Mouse (Mus musculus): ENCODE results near the gene Serpina3j. TPM values are rescaled to one million over a fixed set of nuclear protein-coding genes. Genes with fewer than 3 reads are reported as not detected.
A peak's percentile ranks its signal among the peaks of the same experiment; 100 is the strongest.
"Not testable (repeated sequence)": the region's sequence is repeated elsewhere in the genome, so short reads cannot be mapped to it uniquely, and the experiment has no call there.

Gene Serpina3j
- polyA plus RNA-seq, 1 experiment, result not detected

DNA sequence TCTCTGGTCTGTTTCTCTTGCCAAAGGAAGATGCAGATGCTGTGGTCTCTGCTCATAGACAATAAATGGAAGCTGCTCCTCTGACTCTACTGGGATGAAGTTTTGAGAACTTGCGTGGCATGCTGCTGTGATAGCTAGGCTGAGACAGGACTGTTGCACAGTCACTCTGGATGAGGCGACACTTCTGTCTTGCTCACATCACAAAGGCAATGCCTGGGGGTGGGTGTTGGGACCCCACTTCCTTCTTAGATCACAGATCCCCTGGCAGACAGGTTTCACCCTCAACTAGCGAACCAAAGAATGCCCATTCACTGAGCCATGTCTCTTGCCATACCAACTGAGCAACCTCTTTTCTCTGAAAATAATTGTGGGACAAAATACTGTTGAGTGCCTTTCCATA lies 24.4 kb downstream of the Serpina3j start:
- no peak for DNase-seq (ENCODE audit: low read depth)

DNA sequence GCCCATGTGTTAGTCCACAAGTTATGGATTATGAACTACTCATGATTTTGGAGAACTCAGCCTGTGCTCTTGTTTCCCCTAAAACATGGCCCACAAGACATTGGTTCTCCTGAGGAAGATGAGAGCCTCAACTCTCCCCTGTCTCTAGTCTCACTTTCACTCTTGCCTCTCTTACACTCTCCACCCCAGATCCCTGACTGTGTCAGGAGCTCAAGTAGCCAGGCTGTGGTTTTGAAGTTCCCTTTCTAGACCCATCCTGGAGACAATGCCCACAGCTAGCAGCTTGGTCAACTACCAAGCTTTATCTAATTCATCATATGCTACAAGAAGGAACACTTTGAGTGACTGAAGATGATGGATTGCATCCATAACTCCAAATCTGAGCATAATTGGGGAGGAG lies 28.1 kb downstream of the Serpina3j start:
- not testable (repeated sequence) for DNase-seq (ENCODE audit: low read depth)

More for the DNA sequence above, 24.4 kb downstream of the Serpina3j start:
- TF ChIP-seq CTCF (IDR thresholded peaks at IDR 0.05; ENCODE audit: borderline replicate concordance, extremely low read depth, insufficient read depth, insufficient read length) (no peak), POLR2A (IDR thresholded peaks at IDR 0.05; ENCODE audit: borderline replicate concordance, extremely low read depth, insufficient read depth, insufficient read length, poor library complexity, severe bottlenecking) (no peak)

DNA sequence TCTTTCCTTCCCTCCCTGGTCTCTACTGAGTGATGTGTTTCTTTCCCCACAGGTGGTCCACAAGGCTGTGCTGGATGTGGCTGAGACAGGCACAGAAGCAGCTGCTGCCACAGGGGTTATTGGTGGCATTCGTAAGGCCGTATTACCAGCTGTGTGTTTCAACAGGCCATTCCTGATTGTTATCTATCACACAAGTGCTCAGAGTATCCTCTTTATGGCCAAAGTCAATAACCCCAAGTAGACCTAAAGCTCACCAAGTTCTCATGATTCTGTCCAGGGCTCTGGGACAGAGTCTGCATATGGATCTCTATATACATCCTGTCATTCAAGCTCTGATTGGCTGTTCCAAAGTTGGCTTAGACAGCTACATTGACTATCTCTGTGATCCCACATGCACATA lies 30.8 kb downstream of the Serpina3j start:
- no peak for DNase-seq (ENCODE audit: low read depth)
- TF ChIP-seq CTCF (IDR thresholded peaks at IDR 0.05; ENCODE audit: borderline replicate concordance, extremely low read depth, insufficient read depth, insufficient read length) (no peak), POLR2A (IDR thresholded peaks at IDR 0.05; ENCODE audit: borderline replicate concordance, extremely low read depth, insufficient read depth, insufficient read length, poor library complexity, severe bottlenecking) (no peak)

GRCm38 (mm10) chr12:104345707-104346106 lies 31.4 kb downstream of the Serpina3j start:
- no peak for TF ChIP-seq CTCF (IDR thresholded peaks at IDR 0.05; ENCODE audit: borderline replicate concordance, extremely low read depth, insufficient read depth, insufficient read length)
- no peak for TF ChIP-seq POLR2A (IDR thresholded peaks at IDR 0.05; ENCODE audit: borderline replicate concordance, extremely low read depth, insufficient read depth, insufficient read length, poor library complexity, severe bottlenecking)
- DNase-seq (ENCODE audit: low read depth), result no peak

- DNase-seq (ENCODE audit: low read depth), result no peak
- no peak for TF ChIP-seq POLR2A (IDR thresholded peaks at IDR 0.05; ENCODE audit: borderline replicate concordance, extremely low read depth, insufficient read depth, insufficient read length, poor library complexity, severe bottlenecking)
- TF ChIP-seq CTCF (IDR thresholded peaks at IDR 0.05; ENCODE audit: borderline replicate concordance, extremely low read depth, insufficient read depth, insufficient read length), result no peak
Measured at GRCm38 (mm10) chr12:104347091-104347490, 32.7 kb downstream of the Serpina3j start.

- DNase-seq (ENCODE audit: low read depth), result peak; percentile 2
Measured at GRCm38 (mm10) chr12:104351812-104352211, 37.5 kb downstream of the Serpina3j start.

DNA sequence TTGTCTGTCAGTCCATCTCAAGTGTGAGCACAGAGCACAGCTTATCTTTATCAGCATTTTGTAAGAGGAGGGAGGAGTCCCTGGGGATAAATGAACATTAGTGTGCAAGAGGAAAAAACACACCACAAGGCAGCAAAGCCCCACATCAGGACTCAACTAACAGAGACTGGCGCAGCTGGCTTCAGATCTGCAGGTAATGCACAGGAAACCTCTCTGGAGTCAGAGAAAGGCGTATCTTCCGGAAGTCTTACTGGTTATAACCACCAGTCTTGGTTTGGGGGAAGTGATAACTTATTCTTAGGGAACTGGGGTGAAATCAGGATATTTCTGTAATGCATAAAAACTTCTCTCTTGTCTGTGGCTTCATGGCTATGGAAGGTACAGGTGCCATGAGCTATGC lies 41.7 kb downstream of the Serpina3j start:
- TF ChIP-seq CTCF (IDR thresholded peaks at IDR 0.05; ENCODE audit: borderline replicate concordance, extremely low read depth, insufficient read depth, insufficient read length), result no peak
- no peak for TF ChIP-seq POLR2A (IDR thresholded peaks at IDR 0.05; ENCODE audit: borderline replicate concordance, extremely low read depth, insufficient read depth, insufficient read length, poor library complexity, severe bottlenecking)

GRCm38 (mm10) chr12:104369986-104370385 lies 55.6 kb downstream of the Serpina3j start:
- TF ChIP-seq POLR2A (IDR thresholded peaks at IDR 0.05; ENCODE audit: borderline replicate concordance, extremely low read depth, insufficient read depth, insufficient read length, poor library complexity, severe bottlenecking) (no peak), CTCF (IDR thresholded peaks at IDR 0.05; ENCODE audit: borderline replicate concordance, extremely low read depth, insufficient read depth, insufficient read length) (no peak)
- DNase-seq (ENCODE audit: low read depth), result no peak

More for the DNA sequence above, 41.7 kb downstream of the Serpina3j start:
- DNase-seq (ENCODE audit: low read depth), result no peak

Other genes starting within 250 kb of the Serpina3j start
- gene Serpina5, start 213.4 kb upstream of the Serpina3j start, polyA plus RNA-seq (2012; rRNA removed), result not detected in 2 replicates
- not detected in 2 replicates for gene Serpina3a, start 201.8 kb upstream of the Serpina3j start, polyA plus RNA-seq (2012; rRNA removed)
- not detected in 2 replicates for gene Serpina3b, start 186.6 kb upstream of the Serpina3j start, polyA plus RNA-seq (2012; rRNA removed)
- gene Serpina3c, start 160.7 kb upstream of the Serpina3j start, polyA plus RNA-seq (2012; rRNA removed), result not detected in 2 replicates
- 0.10 and 0.15 TPM in 2 replicates for gene Serpina3f, start 100.0 kb upstream of the Serpina3j start, polyA plus RNA-seq (2012; rRNA removed)
- gene Serpina3g, start 78.3 kb upstream of the Serpina3j start, polyA plus RNA-seq (2012; rRNA removed), result 0.33 and 0.57 TPM in 2 replicates
- gene Serpina3i, start 51.4 kb upstream of the Serpina3j start, polyA plus RNA-seq (2012; rRNA removed), result 0.05 and 0.07 TPM in 2 replicates
- not detected in 2 replicates for gene Serpina3k, start 23.9 kb downstream of the Serpina3j start, polyA plus RNA-seq (2012; rRNA removed)
- not detected in 2 replicates for gene Serpina3m, start 23.9 kb downstream of the Serpina3j start, polyA plus RNA-seq (2012; rRNA removed)
- gene Serpina3n, start 92.2 kb downstream of the Serpina3j start, polyA plus RNA-seq (2012; rRNA removed), result 0.37 and 0.72 TPM in 2 replicates
- 0.56 and 1.0 TPM in 2 replicates for gene Gsc, start 158.8 kb downstream of the Serpina3j start, polyA plus RNA-seq (2012; rRNA removed)